8 mouse cellular contexts compared by ENCODE assay signal in genomic region chr13:36735901-36736618, GRCm38 (mm10). TPM values are rescaled to one million over a fixed set of nuclear protein-coding genes. Genes with fewer than 3 reads are reported as not detected.
A peak's percentile ranks its signal among the peaks of the same experiment; 100 is the strongest.
DNase-seq lines count a peak whose midpoint lies in the region; ATAC-seq lines count a peak whose summit lies in the region.

No protein-coding gene starts in this region.

- H3K9ac ChIP-seq in embryonic facial prominence, embryonic 15.5 days = 0 out of 2 replicates have a peak overlapping the region, but pooled peaks have one; percentile 12
- peak overlapping the region; percentile 85 for H3K9ac ChIP-seq in hindbrain, embryonic 13.5 days
- peak overlapping the region; percentile 59 for H3K9ac ChIP-seq in neural tube, embryonic 15.5 days (replicated peaks)

- H3K4me1 ChIP-seq in embryonic facial prominence, embryonic 15.5 days = peaks cover 42% of the 10 kb centered on the region
- H3K4me1 ChIP-seq in hindbrain, embryonic 13.5 days (replicated peaks) = peaks cover 20% of the 10 kb centered on the region
- H3K4me1 ChIP-seq in neural tube, embryonic 15.5 days = peaks cover 32% of the 10 kb centered on the region

- no peaks in the 10 kb centered on the region for H3K9me3 ChIP-seq in embryonic facial prominence, embryonic 15.5 days (replicated peaks)
- H3K9me3 ChIP-seq in hindbrain, embryonic 13.5 days = no peaks in the 10 kb centered on the region
- H3K9me3 ChIP-seq in neural tube, embryonic 15.5 days (replicated peaks) = no peaks in the 10 kb centered on the region

- ATAC-seq in embryonic facial prominence, embryonic 15.5 days (ENCODE audit: insufficient number of reproducible peaks, low FRiP score, low TSS enrichment, low read depth) = peak; percentile 90
- peak; percentile 89 for ATAC-seq in hindbrain, embryonic 13.5 days (ENCODE audit: low FRiP score)
- peak; percentile 89 for ATAC-seq in neural tube, embryonic 15.5 days (ENCODE audit: low FRiP score)
- ATAC-seq in megakaryocyte-erythroid progenitor cell, adult 5-6 weeks (replicated peaks; ENCODE audit: low FRiP score, low TSS enrichment, poor library complexity, severe bottlenecking) = no peak

- no peaks in the 10 kb centered on the region for H3K36me3 ChIP-seq in embryonic facial prominence, embryonic 15.5 days
- no peaks in the 10 kb centered on the region for H3K36me3 ChIP-seq in hindbrain, embryonic 13.5 days
- no peaks in the 10 kb centered on the region for H3K36me3 ChIP-seq in neural tube, embryonic 15.5 days

- peak overlapping the region; percentile 81 for H3K4me2 ChIP-seq in embryonic facial prominence, embryonic 15.5 days (replicated peaks)
- H3K4me2 ChIP-seq in hindbrain, embryonic 13.5 days = peak overlapping the region; percentile 67
- H3K4me2 ChIP-seq in neural tube, embryonic 15.5 days = peak overlapping the region; percentile 71

- DNase-seq in lung, adult 18-20 months = peak; percentile 11 to 28
- no peak for DNase-seq in lung, postnatal 14 days
- peak; percentile 43 for DNase-seq in adrenal gland, postnatal 25 days
- peak; percentile 78 for DNase-seq in liver

- peak overlapping the region; percentile 46 for H3K4me3 ChIP-seq in embryonic facial prominence, embryonic 15.5 days (replicated peaks)
- peak overlapping the region; percentile 52 for H3K4me3 ChIP-seq in hindbrain, embryonic 13.5 days
- H3K4me3 ChIP-seq in neural tube, embryonic 15.5 days (replicated peaks) = peak overlapping the region; percentile 46

- H3K27ac ChIP-seq in embryonic facial prominence, embryonic 15.5 days (replicated peaks) = no peak overlapping the region
- H3K27ac ChIP-seq in hindbrain, embryonic 13.5 days = peak overlapping the region; percentile 97
- peak overlapping the region; percentile 94 for H3K27ac ChIP-seq in neural tube, embryonic 15.5 days (replicated peaks)

- peaks cover 57% of the 10 kb centered on the region for H3K27me3 ChIP-seq in embryonic facial prominence, embryonic 15.5 days
- H3K27me3 ChIP-seq in hindbrain, embryonic 13.5 days = peaks cover 50% of the 10 kb centered on the region
- peaks cover 12% of the 10 kb centered on the region for H3K27me3 ChIP-seq in neural tube, embryonic 15.5 days (replicated peaks)

- 0% methylated on average over 32 of the region's 39 CpGs for WGBS in embryonic facial prominence, embryonic 15.5 days
- WGBS in hindbrain, embryonic 13.5 days = under 1% methylated on average over 34 of the region's 39 CpGs
- WGBS in neural tube, embryonic 15.5 days = under 1% methylated on average over 38 of the region's 39 CpGs

RNA-seq across cellular contexts. Expression of gene Nrn1, which starts 1.1 kb away (rescaled TPM):
- total RNA-seq in adrenal gland, postnatal 25 days (2021) = 5.3 and 5.9 TPM in 2 replicates
- 6.5 and 8.5 TPM in 2 replicates for polyA plus RNA-seq in embryonic facial prominence, embryonic 15.5 days (2015; fragmentation: Nextera tagmentation; extraction: Ambion mirVana)
- polyA plus RNA-seq in hindbrain, embryonic 13.5 days (2015; fragmentation: Nextera tagmentation; extraction: Ambion mirVana) = 60.6 and 62.8 TPM in 2 replicates
- polyA plus RNA-seq in neural tube, embryonic 15.5 days (2015; fragmentation: Nextera tagmentation; extraction: Ambion mirVana) = 59.0 and 71.6 TPM in 2 replicates
- total RNA-seq in megakaryocyte-erythroid progenitor cell, adult 5-6 weeks (2014; fragmentation: Nextera tagmentation) = not detected in 2 replicates
- total RNA-seq in megakaryocyte-erythroid progenitor cell, adult 5-6 weeks (2017) = not detected in 2 replicates

Comparison
In these comparisons a context has a peak if more than half of its experiments do, and no peak if none do; other contexts are left out.
1. H3K9ac ChIP-seq: peak in every context shown above with its lines; median percentile 85 in hindbrain, embryonic 13.5 days; 59 in neural tube, embryonic 15.5 days; 12 in embryonic facial prominence, embryonic 15.5 days.